Mouse (Mus musculus) liver, postnatal 0 days (tissue): Measurements from ENCODE around the gene Slc28a1. TPM values are rescaled to one million over a fixed set of nuclear protein-coding genes. Genes with fewer than 3 reads are reported as not detected.

ENCODE experiments used
- ATAC-seq: fragments of 200-750 bp; cut with Nextera tagmentation; 2 replicates; pipeline ENCODE4 v1.8.0; 2017; ENCODE audit warnings: mild to moderate bottlenecking, moderate library complexity
- DNase-seq: peaks from one replicate; pipeline ENCODE4 v3.0.0-alpha.2; 2016
- H3K27ac ChIP-seq: fragments of 300-500 bp; sonication (generic); 2 replicates; pipeline ENCODE4 v1.5.1; 2014; ENCODE audit warnings: antibody characterized with exemption, moderate library complexity, mild to moderate bottlenecking, low read depth
- H3K27me3 ChIP-seq: fragments of 300-500 bp; sonication (generic); 2 replicates; pipeline ENCODE4 v1.6.1; 2014; ENCODE audit warnings: low read length, control low read depth, mixed read lengths; ENCODE audit not compliant: insufficient read depth
- H3K36me3 ChIP-seq: fragments of 300-500 bp; sonication (generic); replicated peaks from 2 replicates; pipeline ENCODE4 v1.6.1; 2014; ENCODE audit warnings: mild to moderate bottlenecking, control low read depth, low read length, moderate library complexity, mixed read lengths; ENCODE audit not compliant: insufficient read depth
- H3K4me1 ChIP-seq: fragments of 300-500 bp; sonication (generic); 2 replicates; pipeline ENCODE4 v1.6.1; 2014; ENCODE audit warnings: antibody characterized with exemption, mild to moderate bottlenecking, control low read depth; ENCODE audit not compliant: insufficient read depth
- H3K4me2 ChIP-seq: fragments of 300-500 bp; sonication (generic); 2 replicates; pipeline ENCODE4 v1.6.1; 2014; ENCODE audit warnings: low read depth, mild to moderate bottlenecking, low read length, moderate library complexity, mixed read lengths
- H3K4me3 ChIP-seq: fragments of 300-500 bp; sonication (generic); 2 replicates; pipeline ENCODE4 v1.5.1; 2014; ENCODE audit warnings: low read depth, low read length
- H3K9ac ChIP-seq: fragments of 300-500 bp; sonication (generic); replicated peaks from 2 replicates; pipeline ENCODE4 v1.6.1; 2014; ENCODE audit warnings: mild to moderate bottlenecking, moderate library complexity
- H3K9me3 ChIP-seq: fragments of 300-500 bp; sonication (generic); 2 replicates; pipeline ENCODE4 v1.6.1; 2016; ENCODE audit warnings: mild to moderate bottlenecking, control low read depth, low read length, mixed read lengths
- CTCF ChIP-seq: sonication (generic); IDR thresholded peaks from 2 replicates; pipeline ENCODE4 v1.5.1; 2016; ENCODE audit warnings: antibody characterized with exemption, low read depth
- EP300 ChIP-seq: IDR thresholded peaks from 2 replicates; pipeline ENCODE4 v1.6.1; 2016; ENCODE audit warnings: antibody characterized with exemption, low read depth, mild to moderate bottlenecking
- WGBS: fragments of 180-500 bp; shearing (Covaris S2); extraction: QIAGEN DNeasy Blood & Tissue Kit; methylation state at CpG from one replicate; pipeline ENCODE4 v1.1.7; 2014; ENCODE audit not compliant: insufficient replicate concordance; 5-methylcytosine and 5-hydroxymethylcytosine counted together
- polyA plus RNA-seq: library from polyadenylated mRNA; unstranded; fragments of >200 nt; fragmentation: Nextera tagmentation; extraction: Ambion mirVana; gene quantifications from 2 replicates; pipeline ENCODE4 v1.2.1, GENCODE M21; 2015

Gene Slc28a1
- polyA plus RNA-seq, 1 experiment from 2014 or later: 0.11 TPM

- H3K4me3 ChIP-seq: no peak overlapping the region
- no peak for TF ChIP-seq EP300
- TF ChIP-seq CTCF: no peak
These were observed 95.5 kb downstream of the Slc28a1 start for GRCm38 (mm10) chr7:81209979-81210685.

GRCm38 (mm10) chr7:81211760-81212159 is 97.2 kb downstream of the Slc28a1 start:
- H3K4me3 ChIP-seq: peak overlapping the region; percentile 52
- TF ChIP-seq EP300 (no peak), CTCF (no peak)
- DNase-seq (no peak), ATAC-seq (no peak)
- 14% methylated on average over 8 of the region's 8 CpGs for WGBS
- H3K36me3 ChIP-seq: no peaks in the 10 kb centered on the region
- H3K4me1 ChIP-seq: peaks cover 11% of the 10 kb centered on the region; the same call in 1 of the 2 replicates
- H3K4me2 ChIP-seq: peak overlapping the region; percentile 73
- H3K9ac ChIP-seq: no peak overlapping the region; the same call in 1 of the 2 replicates
- H3K27ac ChIP-seq: 0 out of 2 replicates have a peak overlapping the region, but pooled peaks have one; percentile 88
- H3K27me3 ChIP-seq: peaks cover 11% of the 10 kb centered on the region
- H3K9me3 ChIP-seq: no peaks in the 10 kb centered on the region

More at GRCm38 (mm10) chr7:81209979-81210685, 95.5 kb downstream of the Slc28a1 start:
- 59% methylated on average over 12 of the region's 12 CpGs for WGBS
- Histone ChIP-seq H3K9ac (no peak overlapping the region), H3K4me1 (peaks cover 11% of the 10 kb centered on the region; the same call in 1 of the 2 replicates), H3K9me3 (no peaks in the 10 kb centered on the region), H3K27ac (no peak overlapping the region), H3K4me2 (no peak overlapping the region), H3K36me3 (no peaks in the 10 kb centered on the region), H3K27me3 (peaks cover 11% of the 10 kb centered on the region)
- ATAC-seq: no peak
- DNase-seq: no peak

- ATAC-seq (peak; percentile 26), DNase-seq (peak; percentile 68)
- Histone ChIP-seq H3K36me3 (no peaks in the 10 kb centered on the region), H3K4me2 (peak overlapping the region; percentile 73), H3K9me3 (no peaks in the 10 kb centered on the region), H3K4me3 (peak overlapping the region; percentile 52), H3K27me3 (peaks cover 11% of the 10 kb centered on the region), H3K27ac (peak overlapping the region; percentile 88), H3K4me1 (peaks cover 11% of the 10 kb centered on the region; the same call in 1 of the 2 replicates), H3K9ac (peak overlapping the region; percentile 58)
- under 1% methylated on average over 22 of the region's 22 CpGs for WGBS
- TF ChIP-seq EP300: no peak
These were observed 97.7 kb downstream of the Slc28a1 start for GRCm38 (mm10) chr7:81212261-81212681.

GRCm38 (mm10) chr7:81212697-81213346 is 98.2 kb downstream of the Slc28a1 start:
- H3K36me3 ChIP-seq: no peaks in the 10 kb centered on the region
- TF ChIP-seq CTCF (peak; percentile 60), EP300 (no peak)
- peak overlapping the region; percentile 73 for H3K4me2 ChIP-seq
- DNase-seq (peak; percentile 94), ATAC-seq (peak; percentile 92)
- H3K27ac ChIP-seq: peak overlapping the region; percentile 88
- peak overlapping the region; percentile 64 for H3K9ac ChIP-seq
- peaks cover 11% of the 10 kb centered on the region for H3K27me3 ChIP-seq
- H3K4me1 ChIP-seq: peaks cover 11% of the 10 kb centered on the region; the same call in 1 of the 2 replicates
- H3K4me3 ChIP-seq: peak overlapping the region; percentile 52
- H3K9me3 ChIP-seq: no peaks in the 10 kb centered on the region
- WGBS: under 1% methylated on average over 56 of the region's 57 CpGs

- Histone ChIP-seq H3K9me3 (no peaks in the 10 kb centered on the region), H3K27me3 (peaks cover 11% of the 10 kb centered on the region), H3K4me2 (peak within 1 kb of the TSS; percentile 73), H3K27ac (peak within 1 kb of the TSS; percentile 88), H3K4me3 (peak within 1 kb of the TSS; percentile 52), H3K36me3 (no peaks in the 10 kb centered on the region), H3K9ac (peak within 1 kb of the TSS; percentile 64), H3K4me1 (peaks cover 11% of the 10 kb centered on the region; the same call in 1 of the 2 replicates)
- under 1% methylated on average over 75 of the region's 128 CpGs for WGBS
- ATAC-seq (peak; percentile 47), DNase-seq (peak; percentile 43)
- TF ChIP-seq CTCF (no peak), EP300 (no peak)
These were observed 99.0 kb downstream of the Slc28a1 start, which contains the start of gene Pde8a for GRCm38 (mm10) chr7:81213347-81214152. Pde8a (plus strand) TSS chr7:81213596.
